Mouse (Mus musculus) heart, embryonic 13.5 days (tissue): ENCODE measurements around the gene Vamp8. TPM values are rescaled to one million over a fixed set of nuclear protein-coding genes. Genes with fewer than 3 reads are reported as not detected.

Source experiments
- ATAC-seq: fragments of 200-750 bp; cut with Nextera tagmentation; 2 replicates; pipeline ENCODE4 v1.8.0; 2017; ENCODE audit warnings: moderate TSS enrichment; ENCODE audit not compliant: insufficient number of reproducible peaks, low FRiP score, low TSS enrichment; ENCODE audit errors: extremely low read depth
- H3K27ac ChIP-seq: fragments of 300-500 bp; sonication (generic); replicated peaks from 2 replicates; pipeline ENCODE4 v1.5.1; 2015; ENCODE audit warnings: moderate library complexity, mild to moderate bottlenecking, inconsistent platforms
- H3K27me3 ChIP-seq: fragments of 300-500 bp; sonication (generic); replicated peaks from 2 replicates; pipeline ENCODE4 v1.6.1; 2015; ENCODE audit warnings: mild to moderate bottlenecking, inconsistent platforms
- H3K36me3 ChIP-seq: fragments of 300-500 bp; sonication (generic); 2 replicates; pipeline ENCODE4 v1.6.1; 2015; ENCODE audit warnings: mild to moderate bottlenecking, inconsistent platforms
- H3K4me1 ChIP-seq: fragments of 300-500 bp; sonication (generic); 2 replicates; pipeline ENCODE4 v1.6.1; 2015; ENCODE audit warnings: inconsistent platforms
- H3K4me2 ChIP-seq: fragments of 300-500 bp; sonication (generic); 2 replicates; pipeline ENCODE4 v1.6.1; 2015; ENCODE audit warnings: inconsistent platforms, mild to moderate bottlenecking, moderate library complexity
- H3K4me3 ChIP-seq: fragments of 300-500 bp; sonication (generic); 2 replicates; pipeline ENCODE4 v1.5.1; 2015; ENCODE audit warnings: moderate library complexity, mild to moderate bottlenecking, inconsistent platforms
- H3K9ac ChIP-seq: fragments of 300-500 bp; sonication (generic); 2 replicates; pipeline ENCODE4 v1.6.1; 2015; ENCODE audit warnings: inconsistent platforms, mild to moderate bottlenecking, moderate library complexity
- H3K9me3 ChIP-seq: fragments of 300-500 bp; sonication (generic); 2 replicates; pipeline ENCODE4 v1.6.1; 2016; ENCODE audit warnings: inconsistent platforms
- WGBS: fragments of 180-500 bp; shearing (Covaris S2); methylation state at CpG from one replicate; pipeline ENCODE4 v1.1.7; 2015; ENCODE audit warnings: mixed read lengths; 5-methylcytosine and 5-hydroxymethylcytosine counted together
- polyA plus RNA-seq: library from polyadenylated mRNA; unstranded; fragments of >200 nt; fragmentation: Nextera tagmentation; extraction: Ambion mirVana; gene quantifications from 2 replicates; pipeline ENCODE4 v1.2.1, GENCODE M21; 2015

Gene Vamp8
- polyA plus RNA-seq, 1 experiment from 2014 or later, result 127 TPM

- Histone ChIP-seq H3K36me3 (peaks cover 85% of the 10 kb centered on the region), H3K9ac (no peak overlapping the region), H3K4me2 (no peak overlapping the region), H3K27ac (no peak overlapping the region), H3K4me1 (peaks cover 18% of the 10 kb centered on the region), H3K27me3 (no peaks in the 10 kb centered on the region), H3K9me3 (no peaks in the 10 kb centered on the region), H3K4me3 (no peak overlapping the region)
- ATAC-seq, result no peak
- WGBS, result 74% methylated on average over 1 of the region's 1 CpGs
Measured at GRCm38 (mm10) chr6:72419806-72420205, 29.3 kb upstream of the Vamp8 start.

GRCm38 (mm10) chr6:72418279-72418678 is 27.8 kb upstream of the Vamp8 start:
- Histone ChIP-seq H3K4me2 (no peak overlapping the region), H3K27ac (no peak overlapping the region), H3K9ac (no peak overlapping the region), H3K9me3 (no peaks in the 10 kb centered on the region), H3K36me3 (peaks cover 70% of the 10 kb centered on the region), H3K4me3 (no peak overlapping the region), H3K4me1 (peaks cover 25% of the 10 kb centered on the region), H3K27me3 (no peaks in the 10 kb centered on the region)
- no peak for ATAC-seq
- WGBS, result 72% methylated on average over 4 of the region's 4 CpGs

GRCm38 (mm10) chr6:72415964-72416772 is 25.7 kb upstream of the Vamp8 start:
- Histone ChIP-seq H3K9me3 (no peaks in the 10 kb centered on the region), H3K4me3 (no peak overlapping the region), H3K9ac (peak overlapping the region; percentile 44), H3K36me3 (peaks cover 49% of the 10 kb centered on the region), H3K4me1 (peaks cover 25% of the 10 kb centered on the region), H3K27me3 (no peaks in the 10 kb centered on the region), H3K4me2 (peak overlapping the region; percentile 83), H3K27ac (no peak overlapping the region)
- WGBS, result 64% methylated on average over 7 of the region's 7 CpGs
- ATAC-seq, result no peak

GRCm38 (mm10) chr6:72415181-72415580 is 24.7 kb upstream of the Vamp8 start:
- Histone ChIP-seq H3K27me3 (no peaks in the 10 kb centered on the region), H3K4me1 (peaks cover 23% of the 10 kb centered on the region), H3K9ac (peak overlapping the region; percentile 91), H3K4me3 (peak overlapping the region; percentile 73), H3K9me3 (no peaks in the 10 kb centered on the region), H3K27ac (no peak overlapping the region), H3K36me3 (peaks cover 39% of the 10 kb centered on the region), H3K4me2 (peak overlapping the region; percentile 83)
- ATAC-seq, result no peak
- WGBS, result 78% methylated on average over 5 of the region's 5 CpGs

- peaks cover 30% of the 10 kb centered on the region for H3K36me3 ChIP-seq
- H3K27me3 ChIP-seq, result no peaks in the 10 kb centered on the region
- under 1% methylated on average over 33 of the region's 33 CpGs for WGBS
- peak within 1 kb of the TSS; percentile 62 for H3K27ac ChIP-seq
- peaks cover 23% of the 10 kb centered on the region for H3K4me1 ChIP-seq
- H3K9ac ChIP-seq, result peak within 1 kb of the TSS; percentile 91
- no peaks in the 10 kb centered on the region for H3K9me3 ChIP-seq
- H3K4me3 ChIP-seq, result peak within 1 kb of the TSS; percentile 73
- peak; percentile 96 for ATAC-seq
- H3K4me2 ChIP-seq, result peak within 1 kb of the TSS; percentile 83
Measured at GRCm38 (mm10) chr6:72414076-72414756, 23.7 kb upstream of the Vamp8 start, which contains the start of gene Ggcx. Gene Ggcx, plus strand, starts transcription at chr6:72414308.

GRCm38 (mm10) chr6:72410518-72410917 is 20.0 kb upstream of the Vamp8 start:
- H3K9ac ChIP-seq, result no peak overlapping the region
- 72% methylated on average over 7 of the region's 7 CpGs for WGBS
- no peaks in the 10 kb centered on the region for H3K9me3 ChIP-seq
- no peak overlapping the region for H3K27ac ChIP-seq
- H3K4me3 ChIP-seq, result no peak overlapping the region
- no peaks in the 10 kb centered on the region for H3K36me3 ChIP-seq
- no peaks in the 10 kb centered on the region for H3K27me3 ChIP-seq
- peaks cover 14% of the 10 kb centered on the region for H3K4me1 ChIP-seq
- no peak for ATAC-seq
- no peak overlapping the region for H3K4me2 ChIP-seq

- H3K4me2 ChIP-seq, result no peak overlapping the region
- no peak overlapping the region for H3K27ac ChIP-seq
- no peak overlapping the region for H3K4me3 ChIP-seq
- WGBS, result 32% methylated on average over 1 of the region's 1 CpGs
- H3K4me1 ChIP-seq, result peaks cover 9% of the 10 kb centered on the region
- no peak for ATAC-seq
- H3K27me3 ChIP-seq, result no peaks in the 10 kb centered on the region
- no peaks in the 10 kb centered on the region for H3K36me3 ChIP-seq
- H3K9ac ChIP-seq, result no peak overlapping the region
- H3K9me3 ChIP-seq, result no peaks in the 10 kb centered on the region
Measured at GRCm38 (mm10) chr6:72410003-72410402, 19.5 kb upstream of the Vamp8 start.

- ATAC-seq, result no peak
- H3K36me3 ChIP-seq, result no peaks in the 10 kb centered on the region
- H3K9me3 ChIP-seq, result no peaks in the 10 kb centered on the region
- H3K4me3 ChIP-seq, result no peak overlapping the region
- H3K4me2 ChIP-seq, result no peak overlapping the region
- no peaks in the 10 kb centered on the region for H3K27me3 ChIP-seq
- no peak overlapping the region for H3K27ac ChIP-seq
- no peak overlapping the region for H3K9ac ChIP-seq
- WGBS, result 12% methylated on average over 3 of the region's 3 CpGs
- H3K4me1 ChIP-seq, result peaks cover 5% of the 10 kb centered on the region
Measured at GRCm38 (mm10) chr6:72409567-72409966, 19.1 kb upstream of the Vamp8 start.

GRCm38 (mm10) chr6:72407119-72407518 is 16.6 kb upstream of the Vamp8 start:
- 2% methylated on average over 5 of the region's 5 CpGs for WGBS
- H3K9ac ChIP-seq, result no peak overlapping the region
- H3K4me1 ChIP-seq, result no peaks in the 10 kb centered on the region
- no peak for ATAC-seq
- no peak overlapping the region for H3K4me2 ChIP-seq
- no peaks in the 10 kb centered on the region for H3K9me3 ChIP-seq
- no peaks in the 10 kb centered on the region for H3K36me3 ChIP-seq
- no peaks in the 10 kb centered on the region for H3K27me3 ChIP-seq
- H3K4me3 ChIP-seq, result no peak overlapping the region
- no peak overlapping the region for H3K27ac ChIP-seq

- no peaks in the 10 kb centered on the region for H3K27me3 ChIP-seq
- no peak overlapping the region for H3K4me2 ChIP-seq
- H3K9ac ChIP-seq, result no peak overlapping the region
- no peak overlapping the region for H3K27ac ChIP-seq
- 77% methylated on average over 7 of the region's 7 CpGs for WGBS
- no peaks in the 10 kb centered on the region for H3K4me1 ChIP-seq
- ATAC-seq, result no peak
- no peaks in the 10 kb centered on the region for H3K9me3 ChIP-seq
- H3K36me3 ChIP-seq, result no peaks in the 10 kb centered on the region
- no peak overlapping the region for H3K4me3 ChIP-seq
Measured at GRCm38 (mm10) chr6:72405356-72405755, 14.9 kb upstream of the Vamp8 start.

GRCm38 (mm10) chr6:72401875-72402274 is 11.4 kb upstream of the Vamp8 start:
- no peaks in the 10 kb centered on the region for H3K27me3 ChIP-seq
- no peak overlapping the region for H3K27ac ChIP-seq
- no peaks in the 10 kb centered on the region for H3K9me3 ChIP-seq
- no peak overlapping the region for H3K4me3 ChIP-seq
- H3K9ac ChIP-seq, result no peak overlapping the region
- WGBS, result 31% methylated on average over 7 of the region's 7 CpGs
- no peak for ATAC-seq
- H3K36me3 ChIP-seq, result no peaks in the 10 kb centered on the region
- no peaks in the 10 kb centered on the region for H3K4me1 ChIP-seq
- H3K4me2 ChIP-seq, result no peak overlapping the region
